Mouse (Mus musculus) brain, embryonic 14.5 days (tissue): Measurements from ENCODE around the gene Maml2.

Source experiments
- CTCF ChIP-seq: fragments of 200-500 bp; IDR thresholded peaks from 2 replicates; pipeline ENCODE4 v1.5.1; 2012; ENCODE audit warnings: inconsistent platforms, mild to moderate bottlenecking, moderate library complexity, borderline replicate concordance; ENCODE audit not compliant: insufficient read depth, insufficient read length; ENCODE audit errors: extremely low read depth
- POLR2A ChIP-seq: fragments of 200-500 bp; IDR thresholded peaks from 2 replicates; pipeline ENCODE4 v1.6.1; 2012; ENCODE audit warnings: mild to moderate bottlenecking, inconsistent platforms, borderline replicate concordance; ENCODE audit not compliant: poor library complexity, insufficient read depth, insufficient read length, severe bottlenecking; ENCODE audit errors: extremely low read depth

- TF ChIP-seq CTCF (no peak), POLR2A (no peak)
Measured at GRCm38 (mm10) chr9:13493746-13494145, 196.0 kb downstream of the Maml2 start.
